Mouse (Mus musculus) liver, embryonic 14.5 days (tissue): ENCODE data around the gene Slc51b. TPM values are rescaled to one million over a fixed set of nuclear protein-coding genes. Genes with fewer than 3 reads are reported as not detected.

Experiments
- ATAC-seq: fragments of 200-750 bp; cut with Nextera tagmentation; 2 replicates; pipeline ENCODE4 v1.8.0; 2017; ENCODE audit warnings: moderate number of reproducible peaks, mild to moderate bottlenecking, moderate library complexity; ENCODE audit not compliant: insufficient read depth
- DNase-seq, 3 experiments: peaks; one replicate each; pipeline ENCODE4 v3.0.0-alpha.2; 2012 to 2013; ENCODE audit warnings: low read depth in 3 of 3, low spot score in 3 of 3
- H3K27ac ChIP-seq: fragments of 300-500 bp; sonication (generic); 2 replicates; pipeline ENCODE4 v1.5.1; 2014; ENCODE audit warnings: moderate library complexity, mild to moderate bottlenecking, control low read depth, inconsistent platforms
- H3K27me3 ChIP-seq: fragments of 300-500 bp; sonication (generic); 2 replicates; pipeline ENCODE4 v1.6.1; 2014; ENCODE audit warnings: mild to moderate bottlenecking, low read length, moderate library complexity; ENCODE audit not compliant: control insufficient read depth, insufficient read depth
- H3K36me3 ChIP-seq: fragments of 300-500 bp; sonication (generic); replicated peaks from 2 replicates; pipeline ENCODE4 v1.6.1; 2014; ENCODE audit warnings: low read depth; ENCODE audit not compliant: control insufficient read depth, insufficient read depth
- H3K4me1 ChIP-seq, 2 experiments: fragments of 200-500 bp in 1 of 2; fragments of 300-500 bp in 1 of 2; sonication (generic) in 1 of 2; replicated peaks; 2 replicates each; pipeline ENCODE4 v1.6.1; 2012 to 2014; ENCODE audit warnings: antibody characterized with exemption in 1 of 2, inconsistent platforms in 1 of 2, low read length in 1 of 2; ENCODE audit not compliant: control insufficient read depth in 2 of 2, insufficient read depth in 2 of 2
- H3K4me2 ChIP-seq: fragments of 300-500 bp; sonication (generic); 2 replicates; pipeline ENCODE4 v1.6.1; 2014; ENCODE audit warnings: low read depth, mild to moderate bottlenecking, control low read depth, moderate library complexity
- H3K4me3 ChIP-seq, 2 experiments: fragments of 200-500 bp in 1 of 2; fragments of 300-500 bp in 1 of 2; sonication (generic) in 1 of 2; 2 replicates each; pipeline ENCODE4 v1.5.1; 2012 to 2014; ENCODE audit warnings: low read depth in 2 of 2, low read length in 2 of 2, mild to moderate bottlenecking in 2 of 2, control low read depth in 1 of 2, inconsistent platforms in 1 of 2, moderate library complexity in 1 of 2; ENCODE audit not compliant: insufficient read depth in 1 of 2
- H3K9ac ChIP-seq: fragments of 300-500 bp; sonication (generic); replicated peaks from 2 replicates; pipeline ENCODE4 v1.6.1; 2014; ENCODE audit warnings: mild to moderate bottlenecking, control low read depth, moderate library complexity
- H3K9me3 ChIP-seq: fragments of 300-500 bp; sonication (generic); 2 replicates; pipeline ENCODE4 v1.6.1; 2016; ENCODE audit warnings: low read length, mixed read lengths; ENCODE audit not compliant: control insufficient read depth
- CTCF ChIP-seq: IDR thresholded peaks from 2 replicates; pipeline ENCODE4 v1.5.1; 2016; ENCODE audit warnings: antibody characterized with exemption, low read depth, control low read depth
- EP300 ChIP-seq: IDR thresholded peaks from 2 replicates; pipeline ENCODE4 v1.6.1; 2016; ENCODE audit warnings: antibody characterized with exemption, low read depth
- WGBS: fragments of 180-500 bp; shearing (Covaris S2); extraction: QIAGEN DNeasy Blood & Tissue Kit; methylation state at CpG from one replicate; pipeline ENCODE4 v1.1.7; 2014; ENCODE audit not compliant: insufficient replicate concordance; 5-methylcytosine and 5-hydroxymethylcytosine counted together
- polyA plus RNA-seq, 2 experiments: library from polyadenylated mRNA; depleted of rRNA in 1 of 2; stranded (reverse) in 1 of 2; unstranded in 1 of 2; fragments of >200 nt; fragmentation: Nextera tagmentation in 1 of 2; extraction: Ambion mirVana in 1 of 2; gene quantifications; 2 replicates each; pipeline versions ENCODE4 v1.2.1 to v1.2.3; 2012 to 2014

The Slc51b gene
- polyA plus RNA-seq, 2 experiments, result 0.04 TPM; not detected in 1

DNA sequence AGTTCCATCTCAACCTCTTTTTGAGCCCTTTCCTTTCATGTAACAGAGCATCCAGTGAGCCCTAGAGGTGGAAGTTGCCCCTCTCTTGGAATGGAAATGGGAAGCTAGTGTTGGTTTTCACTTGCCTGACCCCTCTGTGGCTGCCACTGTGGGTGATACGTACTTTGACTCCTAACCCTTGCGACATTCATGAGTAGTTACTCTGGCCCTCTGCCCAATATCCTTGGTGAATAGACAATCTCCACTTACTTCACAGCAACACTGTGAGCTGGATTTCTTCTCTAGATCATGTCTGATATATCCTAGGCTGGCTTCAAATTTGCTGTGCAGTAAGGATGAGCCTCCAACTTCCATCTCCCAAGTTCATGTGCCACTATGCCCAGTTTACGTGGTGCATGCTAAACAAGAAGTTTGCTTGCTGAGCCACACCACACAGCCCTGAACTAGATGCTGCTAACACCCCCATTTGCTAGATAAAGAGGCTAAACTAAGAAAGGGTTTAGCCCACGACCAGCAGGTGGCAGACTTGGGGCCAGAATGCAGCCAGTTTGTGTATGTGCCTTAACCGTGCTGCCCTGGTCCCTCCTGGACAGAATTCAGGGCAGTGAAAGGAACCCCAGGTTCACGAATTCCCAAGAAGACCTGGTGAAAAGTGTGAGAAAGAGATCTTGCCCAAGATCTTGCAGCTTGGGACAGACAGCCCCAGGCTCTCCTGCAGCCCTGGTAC, 30.0 kb downstream of the Slc51b start:
- peak; percentile 87 for TF ChIP-seq CTCF
- no peak for TF ChIP-seq EP300
- Histone ChIP-seq H3K36me3 (no peaks in the 10 kb centered on the region), H3K4me2 (no peak overlapping the region), H3K4me3 (no peak overlapping the region), H3K27ac (no peak overlapping the region), H3K9ac (no peak overlapping the region), H3K4me1 (no peaks in the 10 kb centered on the region), H3K27me3 (peaks cover 28% of the 10 kb centered on the region), H3K9me3 (no peaks in the 10 kb centered on the region)
- WGBS, result 18% methylated on average over 6 of the region's 6 CpGs
- DNase-seq (peak in 2 of 3 experiments; percentile 27 to 35), ATAC-seq (no peak)

DNA sequence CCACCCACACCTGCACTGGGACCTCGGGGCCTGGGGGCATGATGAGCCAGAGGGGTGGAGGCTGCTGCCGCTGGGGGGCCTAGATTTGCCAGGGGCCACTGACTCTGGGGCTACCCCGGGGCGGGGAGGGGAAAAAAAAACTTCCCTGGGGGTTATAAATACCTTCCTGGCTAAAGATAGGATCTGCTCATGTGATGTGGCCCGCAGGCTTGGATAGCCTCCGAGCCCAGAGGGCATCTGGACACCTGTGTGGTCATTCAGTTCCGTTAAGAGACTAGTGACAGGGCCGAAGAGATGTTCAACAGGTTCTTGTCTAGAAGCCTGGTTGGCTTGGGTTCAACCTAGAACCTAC, 31.2 kb downstream of the Slc51b start, which contains the start of gene Kbtbd13:
Kbtbd13 (minus strand) TSS at position 40 of the 352 bp plus-strand sequence.
- Histone ChIP-seq H3K27me3 (peaks cover 28% of the 10 kb centered on the region), H3K27ac (no peak within 1 kb of the TSS), H3K9ac (no peak within 1 kb of the TSS), H3K4me1 (no peaks in the 10 kb centered on the region), H3K4me2 (peak within 1 kb of the TSS; percentile 40; the same call in 1 of the 2 replicates), H3K4me3 (peak within 1 kb of the TSS in 1 of 2 experiments; percentile 39; a peak in 2 of 4 replicates), H3K9me3 (no peaks in the 10 kb centered on the region), H3K36me3 (no peaks in the 10 kb centered on the region)
- ATAC-seq (no peak), DNase-seq (no peak)
- TF ChIP-seq EP300, result no peak
- TF ChIP-seq CTCF, result no peak
- WGBS, result 23% methylated on average over 8 of the region's 8 CpGs

DNA sequence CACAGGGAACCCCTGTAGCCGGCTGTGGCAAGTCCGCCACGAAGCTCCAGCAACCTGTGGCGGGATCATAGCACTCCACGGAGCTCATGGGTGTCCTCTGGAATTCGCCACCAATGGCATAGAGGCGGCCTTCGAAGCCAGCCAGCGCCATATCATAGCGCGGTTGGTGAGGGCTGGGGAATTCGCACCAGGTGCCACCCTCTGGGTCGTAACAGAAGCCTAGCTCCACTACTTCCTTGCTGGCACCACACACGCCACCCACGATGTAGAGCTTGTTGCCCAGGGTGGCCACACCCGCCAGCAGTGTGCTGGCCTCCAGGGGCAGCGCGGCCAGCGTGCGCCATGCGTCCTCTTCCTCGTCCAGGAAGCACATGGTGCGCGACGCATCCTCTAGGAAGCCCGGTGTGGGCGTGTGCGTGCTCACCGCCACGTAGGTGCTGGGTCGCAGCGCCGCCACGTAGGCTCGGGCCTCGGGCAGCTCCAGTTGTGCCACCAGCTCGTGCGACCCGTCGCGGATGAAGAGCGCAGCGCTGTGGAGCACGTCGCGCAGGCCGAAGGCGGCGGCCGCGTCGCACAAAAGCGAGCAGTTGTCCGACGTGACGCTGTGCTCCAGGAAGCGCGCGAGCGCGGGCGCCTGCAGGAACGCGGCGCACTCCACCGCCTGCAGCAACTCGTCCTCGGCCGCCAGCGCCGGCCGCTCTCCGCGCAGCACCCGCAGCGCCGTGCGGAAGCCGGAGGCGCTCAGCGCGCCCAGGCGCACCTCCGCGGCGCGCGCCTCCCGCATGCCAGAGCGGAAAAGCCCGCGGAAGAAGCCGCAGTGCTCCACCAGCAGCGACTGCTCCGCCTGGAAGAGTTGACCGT, 31.8 kb downstream of the Slc51b start:
- no peak for ATAC-seq
- peaks cover 28% of the 10 kb centered on the region for H3K27me3 ChIP-seq
- 13% methylated on average over 93 of the region's 96 CpGs for WGBS

DNA sequence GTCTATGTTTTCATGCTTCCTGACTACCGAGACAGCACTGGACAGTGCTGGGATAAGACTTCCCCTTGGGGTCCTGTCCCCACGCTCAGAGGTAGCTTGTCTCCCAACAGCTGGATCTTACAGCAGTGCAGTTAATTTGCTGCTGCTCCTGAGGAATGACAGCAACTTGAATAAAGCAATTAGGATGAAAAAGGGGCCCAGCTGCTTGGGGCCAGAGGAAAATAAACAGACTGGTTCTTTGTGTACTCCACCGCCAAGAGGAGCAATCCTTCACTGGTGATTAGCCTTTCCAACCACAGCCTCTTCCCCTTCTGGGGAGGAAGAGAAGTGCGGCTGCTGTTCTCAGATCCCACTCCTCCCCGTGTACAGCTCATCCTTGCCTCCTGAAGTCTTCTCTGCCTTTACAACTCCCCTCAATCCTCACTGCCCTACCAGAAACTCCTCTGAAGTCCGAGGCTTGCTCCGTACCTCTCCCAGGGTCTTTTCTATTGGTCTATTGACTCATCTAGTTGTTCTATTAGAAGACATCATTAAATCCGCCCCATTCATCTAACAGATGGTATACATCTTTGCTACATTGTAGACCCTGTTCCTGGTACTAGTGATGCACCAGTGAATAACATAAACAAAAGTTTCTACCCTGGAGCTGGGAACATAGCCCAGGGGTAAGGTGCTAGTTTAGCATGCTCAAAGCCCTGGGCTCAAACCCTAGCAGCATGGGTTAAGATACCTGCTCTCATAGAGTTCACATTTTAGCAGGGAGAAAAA, 36.2 kb downstream of the Slc51b start:
- DNase-seq (no peak), ATAC-seq (no peak)
- H3K27me3 ChIP-seq, result peaks cover 17% of the 10 kb centered on the region
- H3K9ac ChIP-seq, result no peak overlapping the region
- no peak overlapping the region for H3K27ac ChIP-seq
- TF ChIP-seq EP300, result no peak
- TF ChIP-seq CTCF, result 0 out of 2 replicates have a peak, but pooled peaks have one; percentile 5
- WGBS, result 29% methylated on average over 8 of the region's 8 CpGs
- H3K36me3 ChIP-seq, result no peaks in the 10 kb centered on the region
- H3K9me3 ChIP-seq, result no peaks in the 10 kb centered on the region
- no peaks in the 10 kb centered on the region for H3K4me1 ChIP-seq
- H3K4me2 ChIP-seq, result no peak overlapping the region
- no peak overlapping the region for H3K4me3 ChIP-seq

More for the DNA sequence above, 31.8 kb downstream of the Slc51b start:
- no peak for DNase-seq
- no peaks in the 10 kb centered on the region for H3K36me3 ChIP-seq
- H3K9ac ChIP-seq, result no peak overlapping the region
- H3K4me2 ChIP-seq, result peak overlapping the region; percentile 40; the same call in 1 of the 2 replicates
- H3K9me3 ChIP-seq, result no peaks in the 10 kb centered on the region
- peak overlapping the region in 1 of 2 experiments; percentile 39; a peak in 2 of 4 replicates for H3K4me3 ChIP-seq
- no peak overlapping the region for H3K27ac ChIP-seq
- H3K4me1 ChIP-seq, result no peaks in the 10 kb centered on the region
- TF ChIP-seq CTCF (no peak), EP300 (no peak)
